In the genomic region with DNA sequence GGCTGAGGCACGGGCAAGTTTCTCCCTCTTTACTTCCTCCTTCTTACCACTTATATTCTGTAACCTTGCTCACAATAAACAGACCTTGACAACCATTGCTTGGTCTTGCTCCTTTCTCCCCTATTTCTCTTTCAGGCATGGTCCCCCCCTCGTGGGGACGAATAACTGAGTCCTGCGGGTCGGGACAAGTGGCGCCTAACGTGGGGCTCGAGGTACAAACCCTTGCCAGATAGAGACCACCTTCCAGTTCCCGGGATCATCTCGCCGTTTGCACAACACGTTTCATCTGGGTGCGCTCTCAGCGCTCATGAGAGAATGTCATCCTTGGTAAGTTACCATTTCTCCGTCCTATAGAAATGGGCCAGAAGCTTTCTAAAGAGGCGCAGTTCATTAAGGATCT, we compare ENCODE assay signal across 15 mouse cellular contexts.
"Had no signal": no experiment of that assay in that cellular context is flagged by ENCODE, and none has a peak within 500 bp of the region (broad histone marks: within the 10 kb centered on the region; RNA-seq: fewer than 3 reads in every experiment).

No protein-coding gene starts in this region.

- H3K36me3 ChIP-seq: limb, embryonic 12.5 days; limb, embryonic 15.5 days; midbrain, embryonic 13.5 days had no signal

- H3K4me2 ChIP-seq: limb, embryonic 12.5 days; limb, embryonic 15.5 days; liver, embryonic 11.5 days; lung, embryonic 14.5 days; midbrain, embryonic 13.5 days had no signal

- H3K4me3 ChIP-seq: limb, embryonic 12.5 days; limb, embryonic 15.5 days; midbrain, embryonic 13.5 days had no signal

- DNase-seq: kidney, adult 9 months; kidney, postnatal 14 days; kidney, postnatal 4 days; left cerebral cortex, postnatal 4 days; liver, postnatal 0 days; lung, embryonic 14.5 days; thymus, adult 2 months; thymus, postnatal 14 days; thymus, postnatal 4 days had no signal

- H3K27me3 ChIP-seq: limb, embryonic 12.5 days; limb, embryonic 15.5 days; midbrain, embryonic 13.5 days had no signal

- H3K9ac ChIP-seq: limb, embryonic 12.5 days; limb, embryonic 15.5 days; liver, embryonic 14.5 days; liver, postnatal 0 days; lung, embryonic 14.5 days; midbrain, embryonic 13.5 days had no signal

- ATAC-seq: liver, postnatal 0 days; lung, postnatal 0 days; midbrain, embryonic 13.5 days had no signal

- H3K27ac ChIP-seq: limb, embryonic 12.5 days; limb, embryonic 15.5 days; liver, embryonic 14.5 days; midbrain, embryonic 13.5 days had no signal
